Mouse (Mus musculus) right cerebral cortex, postnatal 36 days (tissue): ENCODE measurements around the gene Ccdc141.
A peak's percentile ranks its signal among the peaks of the same experiment; 100 is the strongest.

ENCODE experiments used
- DNase-seq, 2 experiments: peaks; one replicate each; pipeline ENCODE4 v3.0.0; 2022; ENCODE audit warnings: low spot score in 2 of 2, mixed read lengths in 1 of 2

Ccdc141 gene

DNA sequence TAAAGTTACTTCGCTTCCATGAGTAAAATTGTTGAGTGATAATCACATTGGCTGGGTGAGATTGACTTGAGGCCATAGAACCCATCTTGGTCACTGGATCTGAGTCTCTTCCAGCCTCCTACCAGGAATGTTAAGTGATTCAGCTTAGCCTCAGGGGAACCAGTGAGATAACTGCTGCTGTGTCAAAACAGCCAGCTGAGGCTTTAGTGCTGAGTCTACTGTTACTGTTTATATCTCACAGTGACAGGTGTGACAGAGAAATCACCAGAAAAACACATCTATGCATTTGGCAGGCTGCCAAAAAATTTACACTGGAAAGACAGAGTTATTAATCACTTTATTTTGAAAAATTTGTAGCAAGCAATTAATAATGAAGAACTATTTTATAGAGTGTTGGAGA, 43.5 kb downstream of the Ccdc141 start:
- no peak for DNase-seq

- DNase-seq: no peak
These were observed 52.3 kb downstream of the Ccdc141 start for GRCm38 (mm10) chr2:77118102-77118501.

- no peak for DNase-seq
These were observed 56.1 kb downstream of the Ccdc141 start for GRCm38 (mm10) chr2:77114335-77114734.

DNA sequence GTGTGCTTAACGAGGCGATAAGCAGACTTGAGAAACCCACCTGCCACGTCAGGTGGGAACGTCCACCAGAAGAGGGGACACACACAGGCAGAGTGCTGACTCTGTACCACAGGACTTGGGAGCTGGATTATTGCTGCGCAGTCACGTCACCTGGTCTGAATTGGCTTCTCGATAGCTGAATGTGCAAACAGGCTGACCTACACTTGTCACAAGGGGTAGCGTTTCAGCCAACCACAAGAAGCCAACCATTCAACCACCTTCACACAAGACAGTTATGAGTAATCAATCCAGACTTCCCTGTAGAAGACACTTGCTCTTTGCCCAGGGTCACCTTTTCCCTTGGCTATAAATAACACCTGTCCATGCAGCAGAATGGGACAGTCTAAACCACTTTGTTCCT, 56.6 kb downstream of the Ccdc141 start:
- DNase-seq: no peak

- DNase-seq: no peak
These were observed 57.4 kb downstream of the Ccdc141 start for GRCm38 (mm10) chr2:77113026-77113425.

- no peak for DNase-seq
These were observed 59.3 kb downstream of the Ccdc141 start for GRCm38 (mm10) chr2:77111095-77111494.

DNA sequence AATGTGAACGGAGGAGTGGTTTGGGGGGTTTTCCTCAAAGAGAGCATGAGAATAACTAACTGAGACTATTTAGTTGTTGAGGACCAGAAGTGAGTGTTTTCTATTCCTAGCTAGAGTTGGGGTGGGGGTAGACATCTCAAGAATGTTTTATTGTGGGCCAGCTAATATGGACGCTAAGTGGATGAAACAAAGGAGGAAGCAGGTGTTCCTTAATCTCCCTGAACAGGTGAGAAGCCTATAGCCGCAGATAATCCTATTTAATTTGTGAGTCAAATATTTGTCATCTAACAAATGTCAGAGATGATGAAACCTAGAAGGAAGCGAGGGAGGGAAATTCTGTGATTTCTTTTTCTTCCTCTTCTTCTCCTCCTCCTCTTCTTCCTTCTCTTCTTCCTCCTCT, 60.1 kb downstream of the Ccdc141 start:
- no peak for DNase-seq

DNA sequence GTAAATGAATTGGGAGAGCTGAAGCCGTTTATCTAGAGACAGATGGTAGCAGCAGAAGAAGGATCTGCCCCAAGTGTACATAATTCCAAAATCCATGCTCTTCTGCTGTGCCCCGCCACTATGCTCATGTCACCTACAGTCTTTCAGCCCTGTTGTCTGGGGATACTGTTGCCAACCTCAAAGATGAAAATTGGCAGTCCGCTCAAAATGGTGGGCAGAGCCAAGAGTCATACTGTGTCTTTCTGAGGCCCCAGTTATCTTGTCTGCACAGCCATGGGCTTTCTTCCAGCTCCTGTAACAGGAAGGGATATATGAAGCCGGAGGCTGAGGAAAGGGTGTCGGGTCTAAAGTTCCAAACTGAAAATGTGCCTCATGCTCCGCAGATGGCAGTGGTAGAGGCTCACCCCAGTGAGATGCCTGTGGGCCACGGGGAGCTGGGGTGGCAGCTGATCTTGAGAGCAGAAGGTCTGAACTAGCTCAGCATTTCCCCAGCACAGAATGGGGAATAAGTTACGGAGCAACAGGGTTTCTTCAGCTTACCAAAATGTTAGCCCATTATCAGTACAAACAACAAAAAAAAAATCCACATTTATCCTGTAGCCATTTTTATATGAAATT, 60.8 kb downstream of the Ccdc141 start:
- no peak for DNase-seq

DNA sequence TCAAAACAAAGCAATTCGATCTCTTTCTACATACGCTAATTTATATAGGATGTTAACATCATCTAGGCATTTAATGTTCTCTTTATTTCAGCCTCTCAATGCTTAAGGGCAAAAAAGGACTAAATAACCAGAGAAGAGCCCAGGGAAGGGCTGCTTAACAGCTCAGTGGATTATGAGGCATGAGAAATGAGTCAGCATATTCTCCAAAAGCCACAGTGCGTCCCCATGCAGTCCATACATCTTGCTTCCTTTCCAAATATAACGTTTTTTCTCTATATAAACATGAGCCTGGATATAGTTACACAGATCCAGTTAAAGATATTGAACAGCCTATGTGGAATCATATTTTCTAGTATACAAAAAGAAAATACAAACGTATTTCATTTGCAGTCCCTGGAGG, 61.9 kb downstream of the Ccdc141 start:
- no peak for DNase-seq

- no peak for DNase-seq
These were observed 64.3 kb downstream of the Ccdc141 start for GRCm38 (mm10) chr2:77106150-77106549.

DNA sequence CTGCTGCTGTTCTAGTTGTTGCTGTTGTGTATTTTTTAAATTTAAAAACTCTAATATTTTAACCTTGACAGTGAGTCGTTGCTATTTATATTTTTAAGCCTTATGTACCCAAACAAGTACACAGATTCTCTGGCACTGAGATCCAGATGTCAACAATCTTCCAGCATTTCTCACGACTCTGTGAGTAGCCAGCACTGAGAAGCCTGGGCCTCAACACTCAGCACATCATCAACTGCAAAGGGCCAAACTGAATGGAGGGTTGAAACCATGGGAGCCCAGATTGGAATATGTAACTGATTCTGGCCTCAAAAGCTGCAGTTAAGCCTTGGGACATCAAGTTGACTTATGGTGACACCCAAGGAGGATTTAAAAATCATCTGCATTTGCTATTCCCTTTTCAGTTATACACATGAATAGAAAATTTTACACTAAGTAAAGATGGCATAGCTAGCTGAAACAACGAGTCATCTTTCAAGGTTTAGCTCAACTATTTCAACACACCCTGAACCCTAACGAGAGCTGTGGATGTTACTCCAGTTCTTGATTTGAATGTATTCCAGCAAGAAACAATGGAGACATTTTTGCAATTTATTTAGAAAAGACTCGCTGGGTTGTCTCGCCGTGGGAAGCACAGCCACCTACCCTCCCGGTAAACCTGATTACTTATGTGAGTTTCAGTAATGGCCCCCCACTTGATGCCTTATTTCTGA, 65.3 kb downstream of the Ccdc141 start:
- DNase-seq: no peak

GRCm38 (mm10) chr2:77102516-77102915, 67.9 kb downstream of the Ccdc141 start:
- DNase-seq: no peak

DNA sequence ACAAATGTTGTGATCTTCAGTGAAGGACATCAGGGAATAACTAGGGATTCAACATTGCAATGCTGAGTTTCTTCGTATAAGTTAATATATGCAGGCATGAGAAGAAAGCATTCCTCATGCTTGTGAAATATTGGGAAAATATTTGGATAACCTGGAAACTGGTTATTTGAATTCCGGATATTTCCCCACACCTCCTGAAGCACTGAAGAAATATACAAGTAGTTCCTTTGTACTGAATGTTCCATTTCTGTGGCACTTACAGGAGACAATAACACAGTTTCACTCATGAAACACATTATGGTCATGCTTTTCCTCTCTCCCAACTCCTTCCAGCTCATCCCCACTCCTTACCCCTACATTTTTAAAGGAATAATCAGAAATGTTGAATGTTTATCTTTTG, 70.6 kb downstream of the Ccdc141 start:
- DNase-seq: no peak

DNA sequence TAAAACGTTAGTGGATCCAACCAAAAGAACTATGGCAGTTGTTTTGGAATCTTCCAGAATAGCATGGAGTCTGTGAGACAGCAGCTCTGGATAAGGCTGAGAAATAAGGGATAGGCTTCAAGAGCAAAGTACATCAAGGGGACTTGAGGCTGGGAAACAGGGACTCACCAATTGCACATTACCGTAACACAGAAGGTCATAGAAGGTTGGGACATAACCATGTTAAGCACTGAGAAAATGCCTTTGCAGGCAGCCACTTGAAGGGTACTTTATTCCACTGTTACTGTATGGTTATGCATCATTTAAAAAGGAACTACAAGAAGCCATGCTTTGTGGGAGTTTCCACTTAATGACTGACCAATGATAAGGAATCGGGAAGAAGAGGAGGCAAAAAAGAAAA, 71.7 kb downstream of the Ccdc141 start:
- DNase-seq: no peak

- DNase-seq: no peak
These were observed 78.7 kb downstream of the Ccdc141 start for GRCm38 (mm10) chr2:77091749-77092148.

GRCm38 (mm10) chr2:77085313-77085712, 85.1 kb downstream of the Ccdc141 start:
- DNase-seq: no peak

DNA sequence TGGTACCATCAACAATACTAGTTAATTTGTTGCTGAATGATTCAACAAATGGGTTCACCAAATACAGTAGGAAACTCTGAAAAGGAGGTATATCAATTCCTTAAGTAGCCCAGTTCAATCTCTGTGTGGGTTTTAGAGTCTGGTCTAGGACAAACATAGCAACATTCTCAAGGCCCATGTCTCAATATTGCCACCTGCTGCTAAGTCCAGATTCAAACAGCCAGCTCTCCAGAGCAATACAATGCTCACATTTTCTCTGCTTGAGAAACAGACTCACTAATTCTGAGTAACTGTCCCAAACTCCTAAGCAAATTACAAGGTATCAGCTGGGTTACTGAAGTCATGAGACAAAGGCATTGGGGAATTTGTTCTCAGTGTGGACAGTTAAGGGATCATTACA, 85.8 kb downstream of the Ccdc141 start:
- DNase-seq: no peak

- DNase-seq: no peak
These were observed 89.3 kb downstream of the Ccdc141 start for GRCm38 (mm10) chr2:77081156-77081555.

DNA sequence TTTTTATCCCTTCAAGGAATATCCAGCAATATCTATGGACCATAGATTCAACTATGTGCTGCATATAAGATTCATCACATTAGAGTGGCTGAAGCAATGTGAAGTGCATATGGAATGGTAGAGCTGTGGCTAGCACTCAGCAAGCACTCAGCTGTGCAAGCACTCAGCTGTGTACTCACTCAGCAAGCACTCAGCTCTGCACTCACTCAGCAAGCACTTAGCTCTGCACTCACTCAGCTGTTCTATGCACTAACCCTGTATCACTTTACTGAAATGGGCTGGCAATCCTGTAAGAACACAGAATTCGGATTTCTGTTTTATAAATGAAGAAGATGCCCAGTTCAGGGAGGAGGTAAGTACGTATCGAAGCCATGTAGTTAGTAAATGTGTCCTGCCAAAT, 89.8 kb downstream of the Ccdc141 start:
- no peak for DNase-seq

- no peak for DNase-seq
These were observed 91.7 kb downstream of the Ccdc141 start for GRCm38 (mm10) chr2:77078746-77079145.

GRCm38 (mm10) chr2:77074373-77074772, 96.1 kb downstream of the Ccdc141 start:
- no peak for DNase-seq

DNA sequence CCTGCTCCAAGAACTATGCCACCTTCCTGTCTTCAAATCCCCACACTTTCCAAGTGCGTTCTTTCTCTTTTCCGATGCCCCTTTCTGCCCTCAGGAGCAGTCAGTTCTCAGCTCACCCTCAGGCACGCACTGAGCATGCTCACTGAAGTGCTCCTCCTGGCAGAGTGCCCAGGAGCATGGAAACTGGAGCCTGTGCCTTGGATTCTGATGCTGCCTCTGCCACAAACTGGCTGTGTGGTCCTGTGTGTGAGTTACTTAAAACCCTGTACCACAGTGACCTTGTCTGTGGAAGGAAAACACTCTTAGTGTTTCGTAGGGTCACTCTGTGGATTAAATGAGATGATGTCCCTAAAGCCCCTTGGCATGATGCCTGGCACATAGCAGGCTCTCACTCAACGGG, 96.5 kb downstream of the Ccdc141 start:
- DNase-seq: peak in 1 of 2 experiments; percentile 8

DNA sequence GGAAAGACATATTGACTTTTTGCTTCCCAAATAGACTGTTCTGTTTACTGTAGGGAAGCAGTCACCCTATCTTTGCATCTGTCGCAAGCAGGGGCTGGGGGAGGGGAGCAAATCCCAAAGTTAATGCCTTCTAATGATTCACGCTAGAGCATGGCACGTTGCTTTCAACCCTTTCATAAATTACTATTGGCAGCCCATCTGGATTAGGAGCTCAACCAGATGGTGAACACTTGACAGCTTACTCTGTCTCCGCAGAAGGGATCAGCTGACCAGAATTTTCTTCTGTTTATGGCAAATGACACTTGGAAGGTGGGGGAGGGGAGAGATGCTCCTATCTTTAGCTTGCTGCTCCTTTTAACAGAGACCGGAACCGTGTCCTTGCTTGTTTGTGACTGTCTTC, 105.1 kb downstream of the Ccdc141 start:
- peak in 1 of 2 experiments; percentile 12 for DNase-seq

DNA sequence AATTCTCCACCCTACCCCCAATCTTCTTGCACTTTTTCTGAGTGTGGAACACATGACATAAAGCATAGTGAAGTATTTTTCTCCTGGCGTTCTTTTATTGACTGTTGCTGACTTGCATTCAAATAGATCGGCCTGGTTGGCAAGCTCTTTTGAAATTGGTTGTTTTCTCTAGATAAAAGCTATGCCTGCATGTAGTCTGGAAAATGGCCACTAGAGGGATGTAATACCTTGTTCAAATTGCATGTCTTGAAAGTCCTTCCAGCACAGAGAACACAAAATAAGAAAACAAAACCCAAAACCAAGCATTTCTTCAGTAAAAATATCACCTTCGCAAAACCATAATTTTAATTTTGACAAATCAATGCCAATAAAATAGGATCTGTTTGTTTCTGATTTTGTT, 108.6 kb downstream of the Ccdc141 start:
- DNase-seq: peak in 1 of 2 experiments; percentile 13
